Mouse (Mus musculus): Measurements from ENCODE around the gene Apbb1. TPM values are rescaled to one million over a fixed set of nuclear protein-coding genes. Genes with fewer than 3 reads are reported as not detected.

The Apbb1 gene
- total RNA-seq, 2 experiments from 2014 or later = 67.0 to 76.3 TPM

GRCm38 (mm10) chr7:105574537-105574936, 6.9 kb downstream of the Apbb1 start:
- intact Hi-C loops (cut with DNase I) = no loop called here
- no peak for DNase-seq

GRCm38 (mm10) chr7:105572949-105573348, 8.5 kb downstream of the Apbb1 start:
- intact Hi-C loops (cut with DNase I) = no loop called here
- no peak for DNase-seq

GRCm38 (mm10) chr7:105570756-105571155, 10.7 kb downstream of the Apbb1 start:
- DNase-seq = no peak
- intact Hi-C loops (cut with DNase I) = no loop called here

- DNase-seq = no peak
- intact Hi-C loops (cut with DNase I) = no loop called here
These were observed 11.6 kb downstream of the Apbb1 start for GRCm38 (mm10) chr7:105569512-105570496.

- DNase-seq = no peak
- intact Hi-C loops (cut with DNase I) = no loop called here
These were observed 12.4 kb downstream of the Apbb1 start for GRCm38 (mm10) chr7:105568988-105569471.

GRCm38 (mm10) chr7:105568583-105568982, 12.9 kb downstream of the Apbb1 start:
- no peak for DNase-seq
- intact Hi-C loops (cut with DNase I) = no loop called here

- intact Hi-C loops (cut with DNase I) = no loop called here
- peak; percentile 76 to 85 for DNase-seq
These were observed 16.2 kb downstream of the Apbb1 start for GRCm38 (mm10) chr7:105565071-105565836.

- intact Hi-C loops (cut with DNase I) = no loop called here
- no peak for DNase-seq
These were observed 18.1 kb downstream of the Apbb1 start for GRCm38 (mm10) chr7:105563367-105563766.

- DNase-seq = no peak
- intact Hi-C loops (cut with DNase I) = no loop called here
These were observed 19.1 kb downstream of the Apbb1 start for GRCm38 (mm10) chr7:105562317-105562716.

GRCm38 (mm10) chr7:105559016-105559415, 22.4 kb downstream of the Apbb1 start:
- intact Hi-C loops (cut with DNase I) = no loop called here

GRCm38 (mm10) chr7:105557671-105558070, 23.8 kb downstream of the Apbb1 start:
- no peak for DNase-seq
- intact Hi-C loops (cut with DNase I) = no loop called here

More at GRCm38 (mm10) chr7:105559016-105559415, 22.4 kb downstream of the Apbb1 start:
- DNase-seq = no peak

- DNase-seq = no peak
- intact Hi-C loops (cut with DNase I) = no loop called here
These were observed 25.0 kb downstream of the Apbb1 start for GRCm38 (mm10) chr7:105556406-105556805.

- intact Hi-C loops (cut with DNase I) = loop anchor here (2.0 kb wide), 3 partner anchors 25 to 85 kb away; partner anchors contain the start of genes Apbb1, Arfip2, Gm45799 and Timm10b
These were observed 25.9 kb downstream of the Apbb1 start for GRCm38 (mm10) chr7:105555571-105555970.

GRCm38 (mm10) chr7:105554212-105554942, 27.1 kb downstream of the Apbb1 start, which contains the start of gene Smpd1:
Gene Smpd1, plus strand, starts transcription at chr7:105554360.
- peak; percentile 93 to 95 for DNase-seq
- intact Hi-C loops (cut with DNase I) = loop anchor here (2.0 to 5.0 kb wide), 4 partner anchors 26 to 178 kb away; partner anchors contain the start of genes Apbb1, Arfip2, Gm45799 and Timm10b

More at GRCm38 (mm10) chr7:105555571-105555970, 25.9 kb downstream of the Apbb1 start:
- DNase-seq = peak; percentile 23 to 44

GRCm38 (mm10) chr7:105553456-105554211, 27.8 kb downstream of the Apbb1 start:
- intact Hi-C loops (cut with DNase I) = loop anchor here (2.0 to 5.0 kb wide), 4 partner anchors 27 to 179 kb away; partner anchors contain the start of genes Apbb1, Arfip2, Gm45799 and Timm10b
- DNase-seq = peak in 1 of 2 experiments; percentile 12

- intact Hi-C loops (cut with DNase I) = loop anchor here (5.0 kb wide), 1 partner anchor 268 kb away; no protein-coding TSS in a partner anchor
- DNase-seq = peak; percentile 40 to 55
These were observed 32.4 kb downstream of the Apbb1 start for GRCm38 (mm10) chr7:105549035-105549434.

GRCm38 (mm10) chr7:105547970-105548369, 33.5 kb downstream of the Apbb1 start:
- intact Hi-C loops (cut with DNase I) = loop anchor here (5.0 kb wide), 1 partner anchor 269 kb away; no protein-coding TSS in a partner anchor
- no peak for DNase-seq

- no peak for DNase-seq
- intact Hi-C loops (cut with DNase I) = loop anchor here (5.0 kb wide), 1 partner anchor 271 kb away; no protein-coding TSS in a partner anchor
These were observed 35.5 kb downstream of the Apbb1 start for GRCm38 (mm10) chr7:105545986-105546385.

GRCm38 (mm10) chr7:105534162-105534561, 47.3 kb downstream of the Apbb1 start:
- DNase-seq = no peak
- intact Hi-C loops (cut with DNase I) = no loop called here
